Mouse (Mus musculus): ENCODE measurements at regions not wholly inside any gene's neighbourhood (a gene's known extent, or its start where the extent isn't known, plus 50 kb on each side); places are given as distances from the start of the nearest gene placed in this dataset.
"Not testable (repeated sequence)": the region's sequence is repeated elsewhere in the genome, so short reads cannot be mapped to it uniquely, and the experiment has no call there.

- H3K27me3 ChIP-seq (ENCODE audit: control insufficient read depth, insufficient read depth, low read length); H3K9me3 ChIP-seq (ENCODE audit: control insufficient read depth, low read length); DNase-seq (ENCODE audit: low spot score); H3K4me2 ChIP-seq (ENCODE audit: low read depth, severe bottlenecking); ATAC-seq (ENCODE audit: insufficient number of reproducible peaks, low FRiP score, low TSS enrichment, low read depth); H3K9ac ChIP-seq (ENCODE audit: low read length); H3K4me1 ChIP-seq (ENCODE audit: control insufficient read depth, insufficient read depth, low read length); H3K4me3 ChIP-seq (ENCODE audit: low read depth, low read length); H3K27ac ChIP-seq (replicated peaks; ENCODE audit: low read depth, low read length); H3K36me3 ChIP-seq (ENCODE audit: control insufficient read depth, insufficient read depth, low read length): not testable (repeated sequence)
- 51% methylated on average over 1 of the region's 1 CpGs for WGBS
Measured at GRCm38 (mm10) chr17:93067850-93068249, 131.0 kb upstream of the Adcyap1 start.

- no peaks in the 10 kb centered on the region for H3K4me1 ChIP-seq (ENCODE audit: control insufficient read depth, insufficient read depth, low read length)
- no peak overlapping the region for H3K27ac ChIP-seq (replicated peaks; ENCODE audit: low read depth, low read length)
- H3K9me3 ChIP-seq (ENCODE audit: control insufficient read depth, low read length), result no peaks in the 10 kb centered on the region
- H3K9ac ChIP-seq (ENCODE audit: low read length), result no peak overlapping the region
- DNase-seq (ENCODE audit: low spot score) (no peak), ATAC-seq (ENCODE audit: insufficient number of reproducible peaks, low FRiP score, low TSS enrichment, low read depth) (no peak)
- WGBS, result 41% methylated on average over 4 of the region's 4 CpGs
- H3K4me3 ChIP-seq (ENCODE audit: low read depth, low read length), result no peak overlapping the region
- H3K27me3 ChIP-seq (ENCODE audit: control insufficient read depth, insufficient read depth, low read length), result no peaks in the 10 kb centered on the region
- no peak overlapping the region for H3K4me2 ChIP-seq (ENCODE audit: low read depth, severe bottlenecking)
- H3K36me3 ChIP-seq (ENCODE audit: control insufficient read depth, insufficient read depth, low read length), result no peaks in the 10 kb centered on the region
Measured at GRCm38 (mm10) chr17:93068489-93068888, 130.3 kb upstream of the Adcyap1 start.

- Histone ChIP-seq H3K36me3 (ENCODE audit: control insufficient read depth, insufficient read depth, low read length) (no peaks in the 10 kb centered on the region), H3K4me1 (ENCODE audit: control insufficient read depth, insufficient read depth, low read length) (no peaks in the 10 kb centered on the region), H3K27ac (replicated peaks; ENCODE audit: low read depth, low read length) (no peak overlapping the region), H3K4me3 (ENCODE audit: low read depth, low read length) (no peak overlapping the region), H3K4me2 (ENCODE audit: low read depth, severe bottlenecking) (no peak overlapping the region), H3K27me3 (ENCODE audit: control insufficient read depth, insufficient read depth, low read length) (no peaks in the 10 kb centered on the region), H3K9ac (ENCODE audit: low read length) (no peak overlapping the region), H3K9me3 (ENCODE audit: control insufficient read depth, low read length) (no peaks in the 10 kb centered on the region)
- ATAC-seq (ENCODE audit: insufficient number of reproducible peaks, low FRiP score, low TSS enrichment, low read depth), result no peak
- 70% methylated on average over 1 of the region's 1 CpGs for WGBS
- DNase-seq (ENCODE audit: low spot score), result no peak
Measured at GRCm38 (mm10) chr17:93084048-93084447, 114.8 kb upstream of the Adcyap1 start.

GRCm38 (mm10) chr17:93104516-93104915, 94.3 kb upstream of the Adcyap1 start:
- Histone ChIP-seq H3K27me3 (ENCODE audit: control insufficient read depth, insufficient read depth, low read length) (no peaks in the 10 kb centered on the region), H3K4me1 (ENCODE audit: control insufficient read depth, insufficient read depth, low read length) (no peaks in the 10 kb centered on the region), H3K27ac (replicated peaks; ENCODE audit: low read depth, low read length) (no peak overlapping the region), H3K4me2 (ENCODE audit: low read depth, severe bottlenecking) (no peak overlapping the region), H3K9me3 (ENCODE audit: control insufficient read depth, low read length) (no peaks in the 10 kb centered on the region), H3K9ac (ENCODE audit: low read length) (no peak overlapping the region), H3K4me3 (ENCODE audit: low read depth, low read length) (no peak overlapping the region), H3K36me3 (ENCODE audit: control insufficient read depth, insufficient read depth, low read length) (no peaks in the 10 kb centered on the region)
- no peak for ATAC-seq (ENCODE audit: insufficient number of reproducible peaks, low FRiP score, low TSS enrichment, low read depth)
- no peak for DNase-seq (ENCODE audit: low spot score)

- Histone ChIP-seq H3K4me3 (ENCODE audit: low read depth, low read length) (no peak overlapping the region), H3K4me2 (ENCODE audit: low read depth, severe bottlenecking) (no peak overlapping the region), H3K36me3 (ENCODE audit: control insufficient read depth, insufficient read depth, low read length) (no peaks in the 10 kb centered on the region), H3K9ac (ENCODE audit: low read length) (no peak overlapping the region), H3K27ac (replicated peaks; ENCODE audit: low read depth, low read length) (no peak overlapping the region), H3K9me3 (ENCODE audit: control insufficient read depth, low read length) (no peaks in the 10 kb centered on the region), H3K4me1 (ENCODE audit: control insufficient read depth, insufficient read depth, low read length) (no peaks in the 10 kb centered on the region), H3K27me3 (ENCODE audit: control insufficient read depth, insufficient read depth, low read length) (no peaks in the 10 kb centered on the region)
- ATAC-seq (ENCODE audit: insufficient number of reproducible peaks, low FRiP score, low TSS enrichment, low read depth) (no peak), DNase-seq (ENCODE audit: low spot score) (no peak)
- WGBS, result 73% methylated on average over 1 of the region's 1 CpGs
Measured at GRCm38 (mm10) chr17:93140003-93140402, 58.8 kb upstream of the Adcyap1 start.

GRCm38 (mm10) chr17:93141125-93141524, 57.7 kb upstream of the Adcyap1 start:
- 29% methylated on average over 3 of the region's 3 CpGs for WGBS
- H3K27ac ChIP-seq (replicated peaks; ENCODE audit: low read depth, low read length), result no peak overlapping the region

More at GRCm38 (mm10) chr17:93141125-93141524, 57.7 kb upstream of the Adcyap1 start:
- H3K9me3 ChIP-seq (ENCODE audit: control insufficient read depth, low read length), result no peaks in the 10 kb centered on the region
- H3K4me2 ChIP-seq (ENCODE audit: low read depth, severe bottlenecking), result no peak overlapping the region
- DNase-seq (ENCODE audit: low spot score) (peak; percentile 50), ATAC-seq (ENCODE audit: insufficient number of reproducible peaks, low FRiP score, low TSS enrichment, low read depth) (no peak)
- no peak overlapping the region for H3K9ac ChIP-seq (ENCODE audit: low read length)
- H3K4me1 ChIP-seq (ENCODE audit: control insufficient read depth, insufficient read depth, low read length), result no peaks in the 10 kb centered on the region
- H3K4me3 ChIP-seq (ENCODE audit: low read depth, low read length), result no peak overlapping the region
- no peaks in the 10 kb centered on the region for H3K27me3 ChIP-seq (ENCODE audit: control insufficient read depth, insufficient read depth, low read length)
- H3K36me3 ChIP-seq (ENCODE audit: control insufficient read depth, insufficient read depth, low read length), result no peaks in the 10 kb centered on the region
